Mouse (Mus musculus): Measurements from ENCODE around the gene Ube2z. TPM values are rescaled to one million over a fixed set of nuclear protein-coding genes. Genes with fewer than 3 reads are reported as not detected.

Gene Ube2z
- polyA plus RNA-seq, 1 experiment from 2014 or later, result 33.0 TPM

- no peaks in the 10 kb centered on the region for H3K9me3 ChIP-seq
- WGBS, result 70% methylated on average over 13 of the region's 13 CpGs
- peak overlapping the region; percentile 33 for H3K4me3 ChIP-seq
- peaks cover 16% of the 10 kb centered on the region for H3K36me3 ChIP-seq
- peak overlapping the region; percentile 65 for H3K9ac ChIP-seq
- peak overlapping the region; percentile 89 for H3K27ac ChIP-seq (replicated peaks)
- H3K4me1 ChIP-seq (replicated peaks), result peaks cover 25% of the 10 kb centered on the region
- no peaks in the 10 kb centered on the region for H3K27me3 ChIP-seq
- H3K4me2 ChIP-seq, result peak overlapping the region; percentile 91
- no peak for ATAC-seq (ENCODE audit: low read depth)
Measured at GRCm38 (mm10) chr11:96076221-96077105, 11.3 kb upstream of the Ube2z start.

DNA sequence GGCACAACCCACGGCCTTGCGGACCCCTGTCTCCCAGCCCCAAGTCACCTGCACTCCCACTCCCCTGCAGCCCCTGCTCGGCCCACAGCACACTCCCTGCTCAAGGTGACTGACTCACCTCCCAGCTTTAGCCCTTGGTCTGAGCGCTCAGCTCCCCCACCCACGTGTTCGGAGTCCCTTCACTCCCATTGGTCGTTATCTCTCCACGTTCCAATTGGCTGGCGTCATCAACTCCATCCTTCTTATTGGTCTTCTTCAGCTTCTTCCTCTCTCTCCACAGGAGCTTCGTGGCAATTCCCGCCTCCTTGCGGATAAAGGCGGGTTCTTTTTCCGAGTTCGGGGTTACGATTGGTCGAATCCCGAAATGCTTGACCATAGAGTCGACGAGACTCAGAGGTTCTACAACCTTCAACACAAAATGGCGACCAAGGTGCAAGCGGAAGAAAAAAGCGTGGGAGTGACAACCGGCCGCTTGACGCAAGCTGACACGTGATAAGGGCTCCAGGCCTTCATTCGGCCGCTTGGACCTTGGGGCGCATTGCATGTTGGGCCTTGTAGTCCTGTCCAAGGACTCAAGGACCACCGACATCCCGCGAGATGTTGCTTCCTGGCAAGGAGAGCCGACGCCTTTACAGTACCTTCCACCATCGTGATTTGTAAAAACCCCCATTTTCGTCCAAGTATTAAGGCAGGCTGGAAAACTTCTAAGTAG, 10.5 kb upstream of the Ube2z start, which contains the start of gene Atp5g1:
Atp5g1 (minus strand) TSS at position 162 of the 712 bp plus-strand sequence.
- Histone ChIP-seq H3K9me3 (no peaks in the 10 kb centered on the region), H3K4me3 (peak within 1 kb of the TSS; percentile 86), H3K4me2 (peak within 1 kb of the TSS; percentile 91), H3K27me3 (no peaks in the 10 kb centered on the region), H3K36me3 (peaks cover 23% of the 10 kb centered on the region), H3K27ac (replicated peaks) (peak within 1 kb of the TSS; percentile 89), H3K9ac (peak within 1 kb of the TSS; percentile 93), H3K4me1 (replicated peaks) (peaks cover 25% of the 10 kb centered on the region)
- ATAC-seq (ENCODE audit: low read depth), result peak; percentile 98
- under 1% methylated on average over 37 of the region's 37 CpGs for WGBS

- 0% methylated on average over 15 of the region's 15 CpGs for WGBS
- ATAC-seq (ENCODE audit: low read depth), result no peak
- no peaks in the 10 kb centered on the region for H3K9me3 ChIP-seq
Measured at GRCm38 (mm10) chr11:96075177-96075508, 10.0 kb upstream of the Ube2z start.

DNA sequence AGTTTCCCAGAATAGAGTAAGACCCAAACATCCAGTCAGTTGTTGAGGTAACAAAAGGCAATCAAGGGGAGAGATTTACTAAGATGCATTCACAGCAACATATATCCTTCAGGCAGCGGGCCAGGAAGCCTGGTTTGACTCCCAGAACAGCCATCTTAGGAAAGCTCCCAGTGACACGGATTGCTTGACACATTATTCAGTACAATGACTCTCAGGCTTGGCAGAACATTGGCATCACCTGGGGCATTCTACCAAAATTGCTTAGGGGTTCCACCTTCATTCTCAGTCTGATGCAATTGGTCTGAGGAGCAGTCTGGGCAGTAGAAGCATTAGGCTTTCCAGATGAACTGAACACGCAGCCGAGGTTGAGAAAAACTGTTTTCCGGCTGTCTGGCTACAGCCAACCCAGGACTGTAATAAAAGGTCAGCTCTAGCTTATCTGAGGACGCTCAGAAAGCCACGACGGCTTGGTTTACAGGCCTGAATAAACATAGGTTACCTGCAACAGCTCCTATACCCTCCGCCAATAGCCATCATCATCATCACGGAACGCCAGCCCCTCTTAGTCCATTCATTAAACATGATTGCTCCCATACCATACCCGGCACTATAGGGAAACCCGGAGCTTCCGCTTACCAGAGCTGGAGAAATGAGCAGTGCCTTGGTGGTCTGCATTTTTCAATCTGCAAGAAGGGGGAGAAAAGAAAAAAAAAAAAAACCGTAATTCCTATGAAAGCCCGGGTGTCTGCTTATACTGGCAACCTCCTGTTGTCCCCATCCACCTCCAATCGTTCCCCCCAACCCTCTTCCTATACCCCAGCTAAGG, 9.4 kb upstream of the Ube2z start:
- peak overlapping the region; percentile 93 for H3K9ac ChIP-seq
- H3K4me2 ChIP-seq, result peak overlapping the region; percentile 91
- H3K27me3 ChIP-seq, result no peaks in the 10 kb centered on the region
- peaks cover 33% of the 10 kb centered on the region for H3K36me3 ChIP-seq
- no peaks in the 10 kb centered on the region for H3K9me3 ChIP-seq
- peak overlapping the region; percentile 86 for H3K4me3 ChIP-seq
- H3K27ac ChIP-seq (replicated peaks), result peak overlapping the region; percentile 88
- peaks cover 25% of the 10 kb centered on the region for H3K4me1 ChIP-seq (replicated peaks)
- 20% methylated on average over 17 of the region's 17 CpGs for WGBS
- no peak for ATAC-seq (ENCODE audit: low read depth)

More at GRCm38 (mm10) chr11:96075177-96075508, 10.0 kb upstream of the Ube2z start:
- Histone ChIP-seq H3K36me3 (peaks cover 28% of the 10 kb centered on the region), H3K4me1 (replicated peaks) (peaks cover 25% of the 10 kb centered on the region), H3K27ac (replicated peaks) (peak overlapping the region; percentile 88), H3K27me3 (no peaks in the 10 kb centered on the region), H3K4me3 (peak overlapping the region; percentile 86), H3K9ac (peak overlapping the region; percentile 93), H3K4me2 (peak overlapping the region; percentile 91)

GRCm38 (mm10) chr11:96073295-96073993, 8.3 kb upstream of the Ube2z start:
- WGBS, result 81% methylated on average over 9 of the region's 9 CpGs

DNA sequence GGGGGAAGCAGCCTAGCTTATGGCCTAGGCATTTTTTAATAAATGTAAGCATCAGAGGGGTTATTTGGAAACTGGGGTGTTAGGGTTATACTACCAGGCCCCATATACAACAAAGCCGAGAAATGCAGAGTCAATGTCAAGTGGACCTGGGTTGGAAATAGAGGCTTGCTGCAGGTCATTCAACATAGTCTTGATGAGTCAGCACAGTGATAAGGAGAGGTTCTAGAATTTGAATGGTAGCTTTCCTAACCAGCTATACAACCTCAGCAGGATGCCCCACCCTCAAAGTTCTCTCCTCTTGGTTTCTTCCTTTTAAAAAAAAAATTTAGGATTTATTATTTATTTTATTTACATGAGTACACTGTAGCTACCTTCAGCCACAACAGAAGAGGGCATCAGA, 5.8 kb upstream of the Ube2z start:
- Histone ChIP-seq H3K4me3 (no peak overlapping the region), H3K27me3 (no peaks in the 10 kb centered on the region), H3K36me3 (peaks cover 35% of the 10 kb centered on the region), H3K9me3 (no peaks in the 10 kb centered on the region), H3K4me2 (no peak overlapping the region), H3K9ac (no peak overlapping the region), H3K27ac (replicated peaks) (no peak overlapping the region), H3K4me1 (replicated peaks) (peaks cover 22% of the 10 kb centered on the region)
- 88% methylated on average over 1 of the region's 1 CpGs for WGBS
- ATAC-seq (ENCODE audit: low read depth), result no peak

More at GRCm38 (mm10) chr11:96073295-96073993, 8.3 kb upstream of the Ube2z start:
- H3K36me3 ChIP-seq, result peaks cover 35% of the 10 kb centered on the region
- H3K9me3 ChIP-seq, result no peaks in the 10 kb centered on the region
- H3K4me1 ChIP-seq (replicated peaks), result peaks cover 25% of the 10 kb centered on the region
- H3K27me3 ChIP-seq, result no peaks in the 10 kb centered on the region
- peak overlapping the region; percentile 91 for H3K4me2 ChIP-seq
- H3K9ac ChIP-seq, result peak overlapping the region; percentile 93
- no peak overlapping the region for H3K27ac ChIP-seq (replicated peaks)
- H3K4me3 ChIP-seq, result peak overlapping the region; percentile 86
- no peak for ATAC-seq (ENCODE audit: low read depth)

- no peak overlapping the region for H3K27ac ChIP-seq (replicated peaks)
- WGBS, result 79% methylated on average over 7 of the region's 7 CpGs
- no peaks in the 10 kb centered on the region for H3K9me3 ChIP-seq
- H3K4me3 ChIP-seq, result no peak overlapping the region
- H3K36me3 ChIP-seq, result peaks cover 35% of the 10 kb centered on the region
- H3K4me1 ChIP-seq (replicated peaks), result peaks cover 28% of the 10 kb centered on the region
- no peak overlapping the region for H3K4me2 ChIP-seq
- no peak for ATAC-seq (ENCODE audit: low read depth)
- no peak overlapping the region for H3K9ac ChIP-seq
- H3K27me3 ChIP-seq, result no peaks in the 10 kb centered on the region
Measured at GRCm38 (mm10) chr11:96070353-96070752, 5.2 kb upstream of the Ube2z start.

DNA sequence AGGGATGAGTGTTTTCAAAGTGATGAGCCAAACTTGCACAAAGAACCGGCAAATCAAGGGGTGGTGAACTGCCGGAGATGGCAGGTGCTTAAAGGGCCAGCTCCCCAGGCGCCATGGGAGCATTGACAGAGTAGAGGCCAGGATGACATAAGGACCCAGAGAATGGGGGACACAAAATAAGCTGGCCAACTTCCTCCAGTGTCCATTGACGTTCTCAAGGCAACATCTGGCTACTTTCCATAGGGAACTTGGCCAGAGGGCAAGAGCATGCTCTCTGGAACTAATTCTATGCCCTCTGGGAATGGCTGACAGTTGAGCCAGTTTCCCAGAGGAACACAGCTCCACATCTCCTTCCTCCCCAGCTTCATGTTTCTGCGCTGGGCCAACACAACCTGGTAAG, 3.0 kb upstream of the Ube2z start:
- WGBS, result 71% methylated on average over 5 of the region's 5 CpGs

GRCm38 (mm10) chr11:96064521-96065214, 520 bp downstream of the Ube2z start:
- under 1% methylated on average over 42 of the region's 64 CpGs for WGBS
- ATAC-seq (ENCODE audit: low read depth), result peak; percentile 60
- Histone ChIP-seq H3K9ac (peak overlapping the region; percentile 97), H3K36me3 (peaks cover 21% of the 10 kb centered on the region), H3K4me3 (peak overlapping the region; percentile 94), H3K9me3 (no peaks in the 10 kb centered on the region), H3K27me3 (no peaks in the 10 kb centered on the region), H3K4me2 (peak overlapping the region; percentile 97), H3K4me1 (replicated peaks) (peaks cover 31% of the 10 kb centered on the region), H3K27ac (replicated peaks) (peak overlapping the region; percentile 88)

More for the DNA sequence above, 3.0 kb upstream of the Ube2z start:
- Histone ChIP-seq H3K9me3 (no peaks in the 10 kb centered on the region), H3K4me1 (replicated peaks) (peaks cover 22% of the 10 kb centered on the region), H3K4me3 (no peak overlapping the region), H3K36me3 (peaks cover 29% of the 10 kb centered on the region), H3K27me3 (no peaks in the 10 kb centered on the region), H3K27ac (replicated peaks) (no peak overlapping the region), H3K4me2 (no peak overlapping the region), H3K9ac (no peak overlapping the region)
- ATAC-seq (ENCODE audit: low read depth), result no peak

- no peaks in the 10 kb centered on the region for H3K9me3 ChIP-seq
- no peak for ATAC-seq (ENCODE audit: low read depth)
- peaks cover 12% of the 10 kb centered on the region for H3K4me1 ChIP-seq (replicated peaks)
- H3K4me2 ChIP-seq, result no peak overlapping the region
- H3K27me3 ChIP-seq, result no peaks in the 10 kb centered on the region
- H3K27ac ChIP-seq (replicated peaks), result no peak overlapping the region
- no peak overlapping the region for H3K9ac ChIP-seq
- 91% methylated on average over 4 of the region's 4 CpGs for WGBS
- H3K4me3 ChIP-seq, result no peak overlapping the region
- H3K36me3 ChIP-seq, result peaks cover 76% of the 10 kb centered on the region
Measured at GRCm38 (mm10) chr11:96058309-96058708, 6.9 kb downstream of the Ube2z start.

GRCm38 (mm10) chr11:96050854-96051253, 14.3 kb downstream of the Ube2z start:
- no peak for ATAC-seq (ENCODE audit: low read depth)
- H3K36me3 ChIP-seq, result peaks cover 96% of the 10 kb centered on the region
- no peak overlapping the region for H3K4me2 ChIP-seq
- H3K9ac ChIP-seq, result no peak overlapping the region
- 90% methylated on average over 3 of the region's 3 CpGs for WGBS
- H3K4me1 ChIP-seq (replicated peaks), result no peaks in the 10 kb centered on the region
- no peaks in the 10 kb centered on the region for H3K9me3 ChIP-seq
- no peaks in the 10 kb centered on the region for H3K27me3 ChIP-seq
- no peak overlapping the region for H3K27ac ChIP-seq (replicated peaks)
- H3K4me3 ChIP-seq, result no peak overlapping the region
